Mouse (Mus musculus) neural tube, embryonic 14.5 days (tissue): ENCODE measurements around the gene Harbi1. TPM values are rescaled to one million over a fixed set of nuclear protein-coding genes. Genes with fewer than 3 reads are reported as not detected.

Experiments
- ATAC-seq: fragments of 200-750 bp; cut with Nextera tagmentation; 2 replicates; pipeline ENCODE4 v1.8.0; 2017; ENCODE audit warnings: low read depth, mild to moderate bottlenecking, moderate TSS enrichment, moderate library complexity
- H3K27ac ChIP-seq: fragments of 300-500 bp; sonication (generic); 2 replicates; pipeline ENCODE4 v1.5.1; 2014; ENCODE audit warnings: low read depth, mild to moderate bottlenecking, control low read depth, low read length, moderate library complexity, mixed read lengths
- H3K27me3 ChIP-seq: fragments of 300-500 bp; sonication (generic); 2 replicates; pipeline ENCODE4 v1.6.1; 2014; ENCODE audit warnings: low read length; ENCODE audit not compliant: control insufficient read depth, insufficient read depth
- H3K36me3 ChIP-seq: fragments of 300-500 bp; sonication (generic); 2 replicates; pipeline ENCODE4 v1.6.1; 2014; ENCODE audit warnings: low read length, mixed read lengths; ENCODE audit not compliant: control insufficient read depth, insufficient read depth
- H3K4me1 ChIP-seq: fragments of 300-500 bp; sonication (generic); 2 replicates; pipeline ENCODE4 v1.6.1; 2014; ENCODE audit warnings: low read length; ENCODE audit not compliant: control insufficient read depth, insufficient read depth
- H3K4me2 ChIP-seq: fragments of 300-500 bp; sonication (generic); 2 replicates; pipeline ENCODE4 v1.6.1; 2014; ENCODE audit warnings: mild to moderate bottlenecking, low read depth, low read length, control low read depth
- H3K4me3 ChIP-seq: fragments of 300-500 bp; sonication (generic); 2 replicates; pipeline ENCODE4 v1.5.1; 2014; ENCODE audit warnings: low read depth, low read length, control low read depth, mixed read lengths
- H3K9ac ChIP-seq: fragments of 300-500 bp; sonication (generic); replicated peaks from 2 replicates; pipeline ENCODE4 v1.6.1; 2014; ENCODE audit warnings: low read depth, mild to moderate bottlenecking, control low read depth, low read length, mixed read lengths
- H3K9me3 ChIP-seq: fragments of 300-500 bp; sonication (generic); 2 replicates; pipeline ENCODE4 v1.6.1; 2016; ENCODE audit warnings: low read length; ENCODE audit not compliant: control insufficient read depth
- WGBS: fragments of 180-500 bp; shearing (Covaris S2); extraction: QIAGEN DNeasy Blood & Tissue Kit; methylation state at CpG from one replicate; pipeline ENCODE4 v1.1.7; 2014; 5-methylcytosine and 5-hydroxymethylcytosine counted together
- polyA plus RNA-seq: library from polyadenylated mRNA; unstranded; fragments of >200 nt; fragmentation: Nextera tagmentation; extraction: Ambion mirVana; gene quantifications from 2 replicates; pipeline ENCODE4 v1.2.1, GENCODE M21; 2014

Harbi1 gene
- polyA plus RNA-seq: 16.5 and 17.7 TPM in 2 replicates

DNA sequence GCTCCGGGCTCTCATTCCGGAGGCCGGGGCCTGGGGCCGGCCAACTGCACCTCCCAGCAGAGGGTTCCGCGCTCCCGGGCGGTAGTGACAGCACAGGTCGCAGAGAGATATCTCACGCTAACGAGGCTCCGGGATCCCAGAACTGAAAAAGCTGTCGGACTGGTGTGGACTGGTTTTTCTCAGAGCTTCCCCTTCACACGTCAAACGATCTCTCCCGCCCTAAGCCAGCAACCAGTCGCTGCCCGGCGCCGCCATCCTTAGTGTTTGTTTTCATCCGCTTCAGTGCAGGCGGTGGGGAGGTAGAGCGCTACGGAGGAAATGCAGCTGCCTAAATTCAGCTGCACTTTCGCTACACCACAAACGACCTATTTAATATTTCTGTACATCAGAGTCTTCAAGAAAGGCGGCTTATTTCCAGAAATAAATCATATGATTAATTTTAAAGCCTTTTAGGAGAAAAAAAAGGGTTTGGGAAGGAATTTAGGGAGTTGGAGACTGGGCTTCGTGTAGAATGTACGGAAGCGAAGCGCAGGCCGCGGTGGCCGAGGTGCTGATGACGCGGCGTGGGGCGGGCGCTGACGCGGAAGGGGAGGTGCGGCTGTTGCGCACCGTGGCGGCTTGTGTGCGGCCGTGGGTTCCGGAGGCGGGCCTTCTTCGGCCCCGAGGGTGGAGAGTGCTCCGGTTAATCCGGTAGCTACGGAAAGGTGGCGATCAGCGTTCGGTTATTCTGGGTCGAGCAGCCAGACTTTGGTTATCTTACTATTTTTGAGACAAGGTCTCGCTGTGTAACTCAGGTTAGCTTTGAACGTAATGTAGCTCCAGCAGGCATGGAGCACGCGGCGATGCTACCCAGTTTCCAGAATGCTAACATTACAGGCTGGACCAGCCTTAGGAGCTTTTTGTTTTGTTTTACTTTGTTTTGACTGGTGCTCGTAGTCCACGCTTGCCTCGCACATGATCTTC is at the start of gene Harbi1, which contains the start of gene Atg13:
TSS of gene Harbi1 (plus strand) at position 581 of the 963 bp plus-strand sequence.
TSS of gene Atg13 (minus strand) at position 305 of the 963 bp plus-strand sequence.
- Histone ChIP-seq H3K9me3 (no peaks in the 10 kb centered on the region), H3K4me1 (peaks cover 11% of the 10 kb centered on the region), H3K4me3 (peak within 1 kb of the TSS; percentile 85), H3K27ac (peak within 1 kb of the TSS; percentile 70), H3K27me3 (no peaks in the 10 kb centered on the region), H3K36me3 (no peaks in the 10 kb centered on the region), H3K4me2 (peak within 1 kb of the TSS; percentile 88), H3K9ac (peak within 1 kb of the TSS; percentile 70)
- under 1% methylated on average over 66 of the region's 66 CpGs for WGBS
- ATAC-seq: peak; percentile 99

DNA sequence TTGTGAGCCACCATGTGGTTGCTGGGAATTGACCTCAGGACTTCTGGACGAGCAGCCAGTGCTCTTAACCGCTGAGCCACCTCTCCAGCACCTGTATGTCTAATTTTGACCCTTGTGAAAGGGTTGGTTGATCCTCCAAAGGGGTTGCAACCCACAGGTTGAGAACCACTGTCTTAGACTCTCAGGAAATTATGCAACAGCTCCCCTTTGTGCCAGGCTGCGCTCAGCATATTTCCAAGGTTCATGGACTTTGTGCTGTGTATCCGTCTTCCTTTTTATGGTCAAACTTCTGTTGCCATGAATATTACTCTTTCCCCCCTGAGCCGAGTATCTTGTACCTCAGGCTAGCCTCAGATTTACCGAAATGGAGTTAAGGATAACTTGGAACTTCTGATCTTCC is 49.7 kb upstream of the Harbi1 start:
- Histone ChIP-seq H3K9me3 (no peaks in the 10 kb centered on the region), H3K27ac (no peak overlapping the region), H3K36me3 (peaks cover 59% of the 10 kb centered on the region), H3K4me1 (no peaks in the 10 kb centered on the region), H3K4me2 (no peak overlapping the region), H3K9ac (no peak overlapping the region), H3K27me3 (no peaks in the 10 kb centered on the region), H3K4me3 (no peak overlapping the region)
- no peak for ATAC-seq
- WGBS: 92% methylated on average over 6 of the region's 6 CpGs

DNA sequence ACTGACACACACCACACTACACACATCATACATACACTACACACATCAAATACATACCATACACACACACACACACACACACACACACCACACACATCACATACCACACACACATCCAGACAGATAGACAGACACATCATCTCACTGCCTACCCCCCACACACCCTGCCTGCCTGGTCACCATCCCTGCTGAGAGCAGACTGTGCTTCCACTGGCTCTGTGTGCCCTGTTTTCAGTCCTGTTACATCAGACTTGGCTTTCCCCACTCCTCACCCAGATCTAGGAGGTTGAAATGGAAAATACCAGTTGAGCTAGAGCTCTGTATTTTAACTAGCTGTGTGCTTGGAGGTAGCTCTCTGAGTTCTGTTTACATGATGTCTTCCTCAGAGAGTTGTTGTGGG is 45.9 kb upstream of the Harbi1 start:
- Histone ChIP-seq H3K36me3 (peaks cover 66% of the 10 kb centered on the region), H3K9ac (no peak overlapping the region), H3K27me3 (no peaks in the 10 kb centered on the region), H3K9me3 (no peaks in the 10 kb centered on the region), H3K4me2 (no peak overlapping the region), H3K4me3 (no peak overlapping the region), H3K4me1 (no peaks in the 10 kb centered on the region), H3K27ac (no peak overlapping the region)
- ATAC-seq: no peak

DNA sequence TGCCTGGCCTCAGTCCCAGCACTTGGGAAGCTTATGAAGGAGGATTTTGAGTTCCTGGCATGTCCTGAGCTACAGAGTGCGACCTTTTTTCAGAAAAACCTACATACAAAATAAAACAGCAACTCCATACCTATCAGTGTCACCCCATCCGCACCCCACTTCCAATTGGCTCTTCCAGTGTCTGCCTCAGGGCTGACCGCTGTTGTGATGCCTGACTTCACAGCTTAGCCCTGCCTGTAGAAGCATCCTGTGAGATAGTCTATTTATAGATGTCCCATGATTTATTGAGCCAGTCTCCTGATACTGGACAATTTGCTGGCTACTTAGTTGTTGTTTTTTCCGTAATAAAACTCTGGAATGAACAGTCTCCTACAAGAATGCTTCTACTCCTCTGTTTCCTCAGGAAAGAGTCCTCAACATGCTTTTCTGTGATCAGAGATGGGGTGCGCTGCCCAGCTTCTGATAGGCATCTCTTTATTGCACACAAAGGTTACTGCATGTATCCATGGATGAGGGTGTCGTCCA is 44.2 kb upstream of the Harbi1 start:
- H3K36me3 ChIP-seq: peaks cover 75% of the 10 kb centered on the region
- no peak overlapping the region for H3K27ac ChIP-seq
- no peaks in the 10 kb centered on the region for H3K4me1 ChIP-seq
- H3K4me2 ChIP-seq: no peak overlapping the region
- no peak overlapping the region for H3K4me3 ChIP-seq
- 95% methylated on average over 6 of the region's 6 CpGs for WGBS
- no peaks in the 10 kb centered on the region for H3K9me3 ChIP-seq
- no peaks in the 10 kb centered on the region for H3K27me3 ChIP-seq
- no peak for ATAC-seq
- no peak overlapping the region for H3K9ac ChIP-seq

DNA sequence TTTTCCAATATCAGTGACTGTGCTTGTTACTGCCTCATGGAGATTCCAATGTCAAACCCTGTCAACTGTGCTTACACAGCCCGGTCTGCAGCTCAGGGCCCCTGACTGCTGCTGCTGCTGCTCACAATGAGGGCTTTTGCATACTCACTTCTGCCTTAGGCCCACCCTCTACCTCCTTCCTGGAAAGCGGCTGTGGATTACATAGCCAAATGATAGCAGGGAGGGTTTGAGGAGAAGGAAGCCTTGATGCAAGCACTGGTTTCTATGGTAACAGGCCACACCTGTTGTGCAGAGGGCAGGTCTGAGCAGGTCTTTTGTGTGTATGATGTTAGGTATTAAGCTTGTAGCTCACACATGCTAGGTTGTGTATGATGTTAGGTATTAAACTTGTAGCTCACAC is 42.9 kb upstream of the Harbi1 start:
- H3K4me2 ChIP-seq: no peak overlapping the region
- WGBS: 88% methylated on average over 2 of the region's 2 CpGs
- H3K36me3 ChIP-seq: peaks cover 72% of the 10 kb centered on the region
- no peak overlapping the region for H3K27ac ChIP-seq
- H3K9ac ChIP-seq: no peak overlapping the region
- H3K4me3 ChIP-seq: no peak overlapping the region
- H3K9me3 ChIP-seq: no peaks in the 10 kb centered on the region
- H3K4me1 ChIP-seq: no peaks in the 10 kb centered on the region
- H3K27me3 ChIP-seq: no peaks in the 10 kb centered on the region
- no peak for ATAC-seq

DNA sequence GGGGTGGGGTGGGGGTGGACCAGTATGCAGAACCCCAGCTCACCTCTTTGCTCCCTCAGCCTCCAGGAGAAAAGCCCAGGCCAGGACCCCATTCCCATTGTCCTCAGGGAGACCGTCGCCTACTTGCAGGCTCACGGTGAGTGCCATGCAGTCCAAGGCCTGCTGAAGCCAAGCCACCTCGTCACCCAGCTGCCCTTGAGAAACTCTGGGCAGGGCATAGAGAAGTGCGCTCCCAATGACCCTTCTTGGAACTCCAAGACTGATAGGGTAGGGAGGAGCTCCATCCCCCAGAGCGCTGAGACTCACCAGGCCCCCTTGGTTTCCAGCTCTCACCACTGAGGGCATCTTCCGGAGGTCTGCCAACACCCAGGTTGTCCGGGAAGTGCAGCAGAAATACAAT is 41.3 kb upstream of the Harbi1 start:
- H3K36me3 ChIP-seq: peaks cover 68% of the 10 kb centered on the region
- no peaks in the 10 kb centered on the region for H3K9me3 ChIP-seq

DNA sequence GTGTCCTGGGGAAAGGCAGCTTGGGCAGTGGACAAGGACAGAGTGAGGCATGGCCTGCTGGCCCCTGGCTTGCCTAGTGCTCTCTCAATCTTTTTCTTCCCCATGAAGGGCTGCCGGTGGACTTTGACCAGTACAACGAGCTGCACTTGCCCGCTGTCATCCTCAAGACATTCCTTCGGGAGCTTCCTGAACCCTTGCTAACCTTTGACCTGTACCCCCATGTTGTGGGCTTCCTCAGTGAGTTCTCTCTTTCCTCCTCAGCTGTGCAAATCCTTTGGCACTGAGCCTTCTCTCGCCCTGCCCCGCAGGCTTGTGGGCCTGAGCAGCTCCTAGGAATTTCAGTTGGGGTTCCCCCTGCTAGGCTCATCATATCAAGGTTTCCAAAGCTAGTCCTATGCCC is 40.6 kb upstream of the Harbi1 start:
- Histone ChIP-seq H3K27ac (no peak overlapping the region), H3K4me3 (no peak overlapping the region), H3K27me3 (no peaks in the 10 kb centered on the region), H3K4me2 (no peak overlapping the region), H3K4me1 (no peaks in the 10 kb centered on the region), H3K9me3 (no peaks in the 10 kb centered on the region), H3K36me3 (peaks cover 64% of the 10 kb centered on the region), H3K9ac (no peak overlapping the region)
- ATAC-seq: no peak
- WGBS: 91% methylated on average over 6 of the region's 6 CpGs

More for the DNA sequence above, 41.3 kb upstream of the Harbi1 start:
- Histone ChIP-seq H3K27me3 (no peaks in the 10 kb centered on the region), H3K4me1 (no peaks in the 10 kb centered on the region), H3K4me3 (no peak overlapping the region), H3K27ac (no peak overlapping the region), H3K4me2 (no peak overlapping the region), H3K9ac (no peak overlapping the region)
- WGBS: 91% methylated on average over 8 of the region's 8 CpGs
- ATAC-seq: no peak

DNA sequence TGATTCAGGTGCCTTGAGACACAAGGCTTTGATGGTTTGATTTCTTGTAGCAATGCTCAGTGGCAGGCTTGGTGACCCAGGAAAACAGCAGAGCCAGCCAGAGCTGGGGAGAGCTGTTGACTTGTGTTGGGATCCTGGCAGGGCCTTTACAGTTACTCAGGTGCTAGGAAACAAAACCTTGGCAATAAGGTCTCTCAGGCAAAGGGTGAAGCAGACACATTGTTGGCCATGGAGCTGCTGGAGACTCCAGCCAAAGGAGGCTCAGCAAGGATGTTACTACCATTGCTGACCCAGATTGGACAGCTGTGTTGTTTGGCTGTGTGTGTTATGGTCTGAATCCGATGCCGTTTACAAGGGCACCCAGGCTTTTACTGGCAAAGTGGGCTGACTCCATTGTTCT is 37.1 kb upstream of the Harbi1 start:
- Histone ChIP-seq H3K4me1 (no peaks in the 10 kb centered on the region), H3K9me3 (no peaks in the 10 kb centered on the region), H3K4me2 (no peak overlapping the region), H3K4me3 (no peak overlapping the region), H3K27me3 (no peaks in the 10 kb centered on the region), H3K9ac (no peak overlapping the region), H3K27ac (no peak overlapping the region), H3K36me3 (peaks cover 63% of the 10 kb centered on the region)
- WGBS: 63% methylated on average over 2 of the region's 2 CpGs
- no peak for ATAC-seq

DNA sequence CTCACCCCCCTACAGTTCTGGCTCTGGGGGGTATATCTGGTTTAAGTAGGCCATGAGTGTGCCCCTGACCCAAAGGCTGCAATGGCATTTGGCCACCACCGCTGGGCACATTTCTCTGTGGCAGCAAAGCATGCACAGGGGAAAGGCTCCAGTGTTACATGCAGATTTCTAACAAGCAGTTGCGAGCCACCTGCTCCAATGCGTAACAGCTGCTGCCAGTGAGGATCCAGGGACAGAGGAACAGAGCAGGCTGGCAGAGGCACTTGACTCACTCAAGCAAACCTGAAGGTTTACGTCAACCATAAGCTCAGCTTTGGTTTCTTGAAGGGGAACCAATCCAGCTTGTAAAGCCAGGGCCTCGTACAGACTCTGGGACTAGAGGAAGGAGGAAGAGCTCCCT is 35.8 kb upstream of the Harbi1 start:
- ATAC-seq: no peak
- peaks cover 53% of the 10 kb centered on the region for H3K36me3 ChIP-seq
- H3K4me3 ChIP-seq: no peak overlapping the region
- no peaks in the 10 kb centered on the region for H3K9me3 ChIP-seq
- no peak overlapping the region for H3K9ac ChIP-seq
- H3K27me3 ChIP-seq: no peaks in the 10 kb centered on the region
- WGBS: 93% methylated on average over 5 of the region's 5 CpGs
- H3K4me1 ChIP-seq: no peaks in the 10 kb centered on the region
- H3K27ac ChIP-seq: no peak overlapping the region
- H3K4me2 ChIP-seq: no peak overlapping the region
